Mouse (Mus musculus): ENCODE measurements around the gene AC140267.1.

DNA sequence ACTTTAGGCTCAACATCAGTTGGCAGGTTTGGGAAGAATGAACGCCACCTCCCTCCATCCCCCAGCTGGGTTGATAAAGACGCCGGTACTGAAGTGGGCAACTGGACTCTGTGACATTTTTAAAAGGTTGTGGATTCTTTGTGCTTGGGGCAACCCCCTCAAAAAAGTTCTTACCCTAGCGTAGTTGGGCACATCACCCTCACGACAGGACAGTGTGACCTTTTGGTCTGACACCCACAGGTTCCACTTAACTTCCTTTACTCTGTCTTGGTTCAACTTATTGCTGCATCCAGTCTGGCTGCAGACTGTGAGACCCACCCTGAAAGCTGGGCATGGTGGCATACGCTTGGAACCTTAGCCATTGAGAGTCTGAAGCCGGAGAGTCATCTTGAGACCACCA, 11.9 kb upstream of the AC140267.1 start:
- TF ChIP-seq EP300 (IDR thresholded peaks at IDR 0.05; ENCODE audit: low read depth) (no peak), CTCF (IDR thresholded peaks at IDR 0.05; ENCODE audit: low read depth) (no peak)

Measured in heart, postnatal 0 days (tissue).